Mouse (Mus musculus) bone marrow, adult 2 months (tissue): ENCODE measurements around the gene Lrrc23.

ENCODE experiments used
- CTCF ChIP-seq: fragments of 200-500 bp; IDR thresholded peaks from 2 replicates; pipeline ENCODE4 v1.5.1; 2011; ENCODE audit warnings: low read length, control low read depth; ENCODE audit not compliant: control insufficient read depth, insufficient read depth
- POLR2A ChIP-seq: fragments of 200-500 bp; IDR thresholded peaks from 2 replicates; pipeline ENCODE4 v1.6.1; 2011; ENCODE audit warnings: low read depth, mild to moderate bottlenecking, control low read depth, low read length, borderline replicate concordance; ENCODE audit not compliant: control insufficient read depth

DNA sequence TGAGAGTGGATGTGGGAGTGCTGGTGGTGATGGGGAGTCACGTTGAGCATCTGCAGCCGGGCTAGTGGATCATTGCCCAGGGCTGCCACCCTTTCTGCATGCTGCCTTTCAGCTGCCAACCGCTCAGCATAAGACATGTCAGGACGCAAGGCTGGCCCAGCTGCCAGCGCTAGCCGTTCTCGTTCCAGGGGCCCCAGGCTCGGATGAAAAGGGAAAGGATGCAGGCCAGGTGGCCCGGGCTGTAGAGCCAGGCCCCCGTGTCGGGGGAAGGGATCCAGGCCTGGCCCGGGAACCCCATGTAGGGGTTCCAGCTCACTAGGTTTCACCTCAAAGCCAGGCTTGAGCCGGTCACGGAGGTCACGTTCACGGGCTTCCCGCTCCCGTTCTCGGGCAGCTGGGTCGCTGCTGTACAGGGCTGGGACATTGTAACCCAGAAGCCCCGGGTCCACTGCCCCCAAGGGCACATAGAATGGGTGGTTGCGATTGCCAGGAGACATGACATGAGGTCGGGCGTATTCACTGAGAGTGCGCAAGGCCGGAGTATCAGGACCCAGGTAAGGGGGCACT is 34.7 kb downstream of the Lrrc23 start:
- TF ChIP-seq CTCF = no peak
- TF ChIP-seq POLR2A = no peak
